Mouse (Mus musculus) bone marrow macrophage, adult 2 months (primary cell): Measurements from ENCODE around the gene Sept12. TPM values are rescaled to one million over a fixed set of nuclear protein-coding genes. Genes with fewer than 3 reads are reported as not detected.

ENCODE experiments used
- H3K27ac ChIP-seq: 2 replicates; pipeline ENCODE4 v1.5.1; 2012; ENCODE audit warnings: low read depth, low read length; ENCODE audit not compliant: insufficient read depth
- H3K4me1 ChIP-seq: 2 replicates; pipeline ENCODE4 v1.6.1; 2012; ENCODE audit warnings: low read length; ENCODE audit not compliant: control insufficient read depth, insufficient read depth
- H3K4me3 ChIP-seq: 2 replicates; pipeline ENCODE4 v1.5.1; 2012; ENCODE audit warnings: mild to moderate bottlenecking, low read length, moderate library complexity; ENCODE audit not compliant: insufficient read depth
- CTCF ChIP-seq: IDR thresholded peaks from 2 replicates; pipeline ENCODE4 v1.5.1; 2012; ENCODE audit warnings: low read depth, mild to moderate bottlenecking, low read length, moderate library complexity
- POLR2A ChIP-seq: IDR thresholded peaks from 2 replicates; pipeline ENCODE4 v1.6.1; 2012; ENCODE audit warnings: mild to moderate bottlenecking, low read depth, low read length, borderline replicate concordance
- polyA plus RNA-seq: library from polyadenylated mRNA; stranded (reverse); fragments of >200 nt; gene quantifications from 2 replicates; pipeline ENCODE4 v1.2.4, GENCODE M21; 2012; ENCODE audit not compliant: missing spikeins, insufficient read depth, insufficient read length

Gene Sept12
- polyA plus RNA-seq, 1 experiment = not detected

DNA sequence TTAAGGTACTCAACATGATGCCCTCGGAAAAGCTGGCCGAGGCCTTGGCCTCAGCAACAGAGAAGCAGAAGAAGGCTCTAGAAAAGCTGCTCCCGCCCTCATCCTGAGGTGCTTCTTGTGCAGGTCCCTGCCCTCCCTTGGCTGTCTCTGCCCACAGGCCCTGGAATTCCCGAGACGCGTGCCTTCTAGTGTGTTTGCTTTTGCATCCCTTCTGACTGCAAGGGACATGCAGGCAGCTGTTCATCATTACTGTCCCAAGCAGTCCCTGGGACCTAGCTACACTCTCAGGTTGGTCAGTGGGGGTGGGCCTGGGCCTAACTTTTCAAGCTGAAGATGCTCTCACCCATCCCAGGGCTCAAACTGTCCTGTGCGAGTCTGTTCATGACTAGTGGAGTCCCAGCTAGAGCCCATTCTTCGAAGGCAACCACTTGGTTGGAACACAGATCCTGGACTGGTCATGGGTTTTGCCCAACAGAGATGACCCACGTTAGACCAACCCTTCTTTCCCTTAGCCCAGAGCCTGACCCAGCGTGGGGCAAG lies 57.3 kb downstream of the Sept12 start:
- TF ChIP-seq POLR2A = no peak
- no peak for TF ChIP-seq CTCF
- Histone ChIP-seq H3K4me3 (no peak overlapping the region), H3K27ac (no peak overlapping the region), H3K4me1 (peaks cover 30% of the 10 kb centered on the region)

DNA sequence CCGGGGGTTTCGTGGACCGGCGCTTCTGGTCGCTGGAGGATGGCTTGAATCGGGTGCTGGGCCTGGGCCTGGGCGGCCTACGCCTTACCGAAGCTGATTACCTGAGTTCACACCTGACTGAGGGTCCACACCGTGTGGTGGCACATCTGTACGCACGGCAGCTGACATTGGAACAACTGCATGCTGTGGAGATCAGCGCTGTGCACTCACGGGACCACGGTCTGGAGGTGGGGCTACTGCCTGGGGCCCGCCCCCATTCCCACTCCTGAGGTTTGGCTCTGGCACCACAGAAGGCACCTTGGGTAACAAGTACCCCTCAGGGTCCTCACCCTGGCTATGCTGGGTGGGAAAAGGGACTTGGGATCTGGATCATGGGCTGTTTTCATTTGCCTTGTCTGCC lies 58.2 kb downstream of the Sept12 start:
- TF ChIP-seq POLR2A (no peak), CTCF (no peak)
- Histone ChIP-seq H3K4me1 (peaks cover 38% of the 10 kb centered on the region), H3K27ac (peak overlapping the region; percentile 63), H3K4me3 (peak overlapping the region; percentile 94)

DNA sequence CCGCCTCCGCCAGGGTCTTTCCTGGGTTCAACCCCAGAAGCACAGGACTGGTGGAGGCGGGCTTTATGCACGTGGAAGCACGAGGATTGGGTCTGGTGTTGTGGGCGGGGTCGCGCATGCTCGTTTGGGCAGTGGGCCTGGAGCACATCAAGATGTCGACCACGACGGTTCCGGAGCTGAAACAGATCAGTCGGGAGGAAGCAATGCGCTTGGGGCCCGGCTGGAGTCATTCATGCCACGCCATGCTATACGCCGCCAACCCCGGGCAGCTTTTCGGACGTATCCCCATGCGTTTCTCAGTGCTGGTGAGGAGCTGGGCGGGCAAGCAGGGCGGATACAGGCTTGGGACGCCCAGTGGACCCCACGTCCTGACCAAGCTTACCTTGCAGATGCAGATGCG lies 58.7 kb downstream of the Sept12 start:
- Histone ChIP-seq H3K4me1 (peaks cover 38% of the 10 kb centered on the region), H3K27ac (peak overlapping the region; percentile 63), H3K4me3 (peak overlapping the region; percentile 94)
- TF ChIP-seq POLR2A (no peak), CTCF (no peak)

DNA sequence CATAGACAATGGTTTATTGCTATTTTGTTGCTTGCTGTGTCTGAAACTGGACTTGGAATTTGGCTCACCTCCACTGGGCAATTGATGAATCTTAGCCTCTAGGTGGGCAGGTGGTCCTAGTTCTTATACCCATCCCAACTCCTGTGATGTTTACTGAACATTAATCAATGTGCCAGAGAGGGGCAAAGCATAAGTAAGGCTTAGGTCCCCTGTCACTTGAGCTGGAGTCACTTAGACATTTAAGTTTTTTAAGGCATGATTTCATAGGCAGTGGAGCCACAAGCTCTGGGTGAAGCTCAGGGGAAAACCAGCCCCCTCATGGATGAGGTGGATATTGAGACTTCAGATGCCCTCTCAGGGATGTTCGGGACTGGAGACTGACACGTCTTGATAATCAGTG lies 59.2 kb downstream of the Sept12 start, which contains the start of gene Nudt16l1:
Gene Nudt16l1, plus strand, starts transcription at position 301 of the 400 bp plus-strand sequence.
- peak within 1 kb of the TSS; percentile 94 for H3K4me3 ChIP-seq
- H3K4me1 ChIP-seq = peaks cover 38% of the 10 kb centered on the region
- peak within 1 kb of the TSS; percentile 63 for H3K27ac ChIP-seq
- TF ChIP-seq CTCF (no peak), POLR2A (no peak)

DNA sequence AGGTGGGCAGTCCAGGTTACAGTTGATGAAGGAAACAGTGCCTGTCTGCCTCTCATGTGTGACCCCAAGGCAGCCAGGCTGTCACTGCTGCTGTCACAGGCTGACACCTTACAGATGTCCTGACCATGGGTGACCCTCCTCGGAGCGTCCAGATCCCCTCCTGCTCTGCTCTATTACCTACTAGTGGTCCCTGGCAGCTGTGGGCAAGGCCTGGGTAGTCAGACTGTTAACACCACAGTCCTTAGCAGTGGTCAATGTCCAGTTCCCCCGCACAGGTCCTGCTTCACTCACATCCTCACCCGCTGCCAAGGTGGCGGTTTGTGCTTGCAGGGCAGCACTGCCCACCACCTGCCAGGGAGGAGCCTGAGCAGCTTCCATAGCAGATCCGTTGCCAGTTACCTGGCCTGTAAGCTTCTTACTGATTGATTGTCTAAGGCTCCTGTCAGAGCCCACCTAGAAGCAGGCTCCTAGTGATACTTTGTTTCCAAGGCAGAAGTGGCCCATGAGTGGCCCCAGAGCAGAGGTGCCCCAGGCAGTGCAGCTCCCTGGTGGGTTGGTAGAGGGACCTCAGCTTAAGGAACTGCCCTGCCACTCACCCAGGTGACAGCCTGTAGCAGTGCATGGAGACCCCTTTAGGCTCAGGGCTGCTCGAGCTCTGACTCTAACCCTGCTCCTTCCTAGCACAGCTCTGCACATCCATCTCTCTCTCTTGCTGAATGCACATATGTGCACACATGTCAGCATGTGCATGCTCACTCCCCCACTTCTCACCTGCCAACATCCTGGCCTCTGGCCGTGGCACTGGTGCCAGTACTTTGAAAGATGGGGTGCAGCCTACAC lies 60.1 kb downstream of the Sept12 start:
- Histone ChIP-seq H3K4me1 (peaks cover 38% of the 10 kb centered on the region), H3K27ac (peak overlapping the region; percentile 89; the same call in 1 of the 2 replicates), H3K4me3 (no peak overlapping the region)
- TF ChIP-seq POLR2A = no peak
- TF ChIP-seq CTCF = no peak

Other genes starting within 250 kb of the Sept12 start
- gene Cdip1, start 207.6 kb downstream of the Sept12 start, polyA plus RNA-seq = 32.4 and 32.9 TPM in 2 replicates
- gene 4930562C15Rik, start 162.4 kb downstream of the Sept12 start, polyA plus RNA-seq = not detected in 2 replicates
- 68.4 and 72.6 TPM in 2 replicates for gene Ubald1, start 117.5 kb downstream of the Sept12 start, polyA plus RNA-seq
- gene Mgrn1, start 111.6 kb downstream of the Sept12 start, polyA plus RNA-seq = 66.4 and 75.4 TPM in 2 replicates
- 44.3 and 55.0 TPM in 2 replicates for gene Nudt16l1, start 59.1 kb downstream of the Sept12 start, polyA plus RNA-seq
- 44.1 and 44.2 TPM in 2 replicates for gene Anks3, start 33.6 kb downstream of the Sept12 start, polyA plus RNA-seq
- gene Smim22, start 9.4 kb upstream of the Sept12 start, polyA plus RNA-seq = not detected in 2 replicates
- gene Rogdi, start 15.7 kb upstream of the Sept12 start, polyA plus RNA-seq = 72.5 and 76.6 TPM in 2 replicates
- 84.0 and 94.6 TPM in 2 replicates for gene Glyr1, start 52.0 kb upstream of the Sept12 start, polyA plus RNA-seq
- gene Ubn1, start 52.2 kb upstream of the Sept12 start, polyA plus RNA-seq = 35.1 and 37.6 TPM in 2 replicates
- gene Ppl, start 134.6 kb upstream of the Sept12 start, polyA plus RNA-seq = not detected in 2 replicates
- gene Sec14l5, start 149.3 kb upstream of the Sept12 start, polyA plus RNA-seq = not detected in 2 replicates
- 49.7 and 66.8 TPM in 2 replicates for gene Nagpa, start 206.2 kb upstream of the Sept12 start, polyA plus RNA-seq
- not detected in 2 replicates for gene AU021092, start 224.4 kb upstream of the Sept12 start, polyA plus RNA-seq
- 26.9 and 28.0 TPM in 2 replicates for gene Alg1, start 235.8 kb upstream of the Sept12 start, polyA plus RNA-seq